Mouse (Mus musculus): ENCODE measurements around the gene Bnipl. TPM values are rescaled to one million over a fixed set of nuclear protein-coding genes. Genes with fewer than 3 reads are reported as not detected.
A peak's percentile ranks its signal among the peaks of the same experiment; 100 is the strongest.

Bnipl gene
- polyA plus RNA-seq, 1 experiment from 2014 or later = 1.2 TPM

DNA sequence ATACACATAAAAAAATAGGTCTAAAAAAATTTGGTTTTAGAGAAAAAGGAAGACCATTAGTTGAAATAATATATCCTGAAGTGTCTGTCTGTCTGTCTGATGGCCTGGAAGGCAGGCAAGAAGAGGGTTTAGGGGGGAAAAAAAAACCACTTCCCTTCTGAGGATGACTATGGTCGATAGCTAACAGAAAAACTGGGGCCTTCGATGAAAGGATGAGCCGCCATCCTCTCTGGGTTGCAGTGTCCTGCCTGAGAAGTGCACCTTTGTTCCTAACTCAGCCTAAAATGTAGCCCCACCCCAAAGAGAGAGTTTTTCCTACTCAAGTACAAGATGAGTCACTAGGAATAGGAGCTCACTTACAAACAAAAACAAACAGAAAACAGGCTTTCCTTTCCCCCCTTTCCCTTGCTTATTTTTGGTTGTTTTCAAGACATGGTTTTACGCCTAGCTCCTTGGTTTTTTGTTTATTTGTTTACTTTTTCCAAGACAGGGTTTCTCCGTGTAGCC lies 25.5 kb upstream of the Bnipl start:
- ATAC-seq (replicated peaks; ENCODE audit: low FRiP score) = no peak
- WGBS = 62% methylated on average over 5 of the region's 5 CpGs

DNA sequence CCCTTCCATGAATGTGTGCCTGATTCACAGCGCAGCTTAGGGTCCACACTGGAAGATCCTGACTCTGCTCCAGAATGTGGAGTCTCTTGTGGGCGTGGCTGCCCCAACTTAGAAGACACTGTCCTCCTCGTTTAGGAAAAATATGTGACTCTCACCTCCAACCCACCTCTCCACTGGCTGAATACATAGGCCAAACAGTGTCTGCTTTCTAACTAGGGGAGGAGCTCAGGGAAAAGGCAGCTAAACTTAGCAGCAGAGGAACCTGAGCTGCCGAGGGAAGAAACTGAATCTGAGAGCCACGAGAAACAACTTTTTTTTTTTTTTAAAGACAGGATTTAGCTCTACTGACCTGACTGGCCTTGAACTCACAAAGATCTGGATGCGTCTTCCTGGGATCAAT lies 24.2 kb upstream of the Bnipl start:
- no peaks in the 10 kb centered on the region for H3K27me3 ChIP-seq
- no peak overlapping the region for H3K4me2 ChIP-seq
- no peak overlapping the region for H3K9ac ChIP-seq
- no peaks in the 10 kb centered on the region for H3K9me3 ChIP-seq (replicated peaks)
- H3K4me3 ChIP-seq (replicated peaks) = no peak overlapping the region
- peaks cover 4% of the 10 kb centered on the region for H3K36me3 ChIP-seq
- H3K27ac ChIP-seq = no peak overlapping the region
- WGBS = 58% methylated on average over 6 of the region's 6 CpGs
- no peak for ATAC-seq (replicated peaks; ENCODE audit: low FRiP score)
- peaks cover 7% of the 10 kb centered on the region for H3K4me1 ChIP-seq

More for the DNA sequence above, 25.5 kb upstream of the Bnipl start:
- no peak overlapping the region for H3K4me3 ChIP-seq (replicated peaks)
- H3K9me3 ChIP-seq (replicated peaks) = no peaks in the 10 kb centered on the region
- no peak overlapping the region for H3K4me2 ChIP-seq
- no peak overlapping the region for H3K9ac ChIP-seq
- peaks cover 13% of the 10 kb centered on the region for H3K4me1 ChIP-seq
- H3K27me3 ChIP-seq = no peaks in the 10 kb centered on the region
- H3K36me3 ChIP-seq = peaks cover 4% of the 10 kb centered on the region
- no peak overlapping the region for H3K27ac ChIP-seq

DNA sequence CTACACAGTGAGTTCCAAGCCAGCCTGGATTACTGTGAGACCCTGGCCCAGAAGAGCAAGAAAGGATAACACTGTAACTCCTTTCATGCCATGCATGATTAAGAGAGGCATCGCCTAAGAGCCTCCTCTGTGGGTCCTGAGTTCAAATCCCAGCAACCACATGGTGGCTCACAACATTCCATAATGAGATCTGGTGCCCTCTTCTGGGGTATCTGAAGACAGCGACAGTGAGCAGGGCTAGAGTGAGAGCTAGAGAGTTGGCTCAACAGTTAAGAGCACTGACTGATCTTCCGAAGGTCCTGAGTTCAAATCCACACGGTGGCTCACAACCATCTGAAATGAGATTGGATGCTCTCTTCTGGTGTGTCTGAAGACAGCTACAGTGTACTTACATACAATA lies 23.5 kb upstream of the Bnipl start:
- Histone ChIP-seq H3K9ac (no peak overlapping the region), H3K4me1 (peaks cover 13% of the 10 kb centered on the region), H3K27me3 (no peaks in the 10 kb centered on the region), H3K4me2 (no peak overlapping the region), H3K36me3 (peaks cover 4% of the 10 kb centered on the region), H3K9me3 (replicated peaks) (no peaks in the 10 kb centered on the region), H3K4me3 (replicated peaks) (no peak overlapping the region), H3K27ac (no peak overlapping the region)
- ATAC-seq (replicated peaks; ENCODE audit: low FRiP score) = no peak
- WGBS = 89% methylated on average over 4 of the region's 4 CpGs

DNA sequence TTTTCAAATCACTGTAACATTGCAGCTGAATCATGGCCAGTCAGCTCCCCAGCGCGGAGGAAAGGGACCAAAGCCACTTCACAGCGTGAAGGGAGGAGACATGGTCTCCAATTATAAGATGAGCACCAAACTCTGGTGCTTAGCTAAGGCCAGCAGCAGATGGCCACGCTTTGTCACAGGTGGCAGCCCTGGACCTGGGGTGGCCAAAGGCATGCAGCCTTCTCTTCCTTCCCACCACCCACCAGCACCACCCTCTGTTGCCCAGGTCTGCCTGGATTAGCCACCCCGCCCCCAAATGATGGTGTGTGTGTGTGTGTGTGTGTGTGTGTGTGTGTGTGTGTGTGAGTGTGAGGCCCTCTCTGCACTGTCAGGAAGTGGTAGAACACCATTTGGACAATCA lies 22.5 kb upstream of the Bnipl start:
- H3K4me2 ChIP-seq = no peak overlapping the region
- no peak overlapping the region for H3K4me3 ChIP-seq (replicated peaks)
- no peaks in the 10 kb centered on the region for H3K9me3 ChIP-seq (replicated peaks)
- H3K27ac ChIP-seq = no peak overlapping the region
- H3K27me3 ChIP-seq = no peaks in the 10 kb centered on the region
- no peak for ATAC-seq (replicated peaks; ENCODE audit: low FRiP score)
- peaks cover 4% of the 10 kb centered on the region for H3K36me3 ChIP-seq
- H3K4me1 ChIP-seq = peaks cover 17% of the 10 kb centered on the region
- H3K9ac ChIP-seq = no peak overlapping the region
- 90% methylated on average over 5 of the region's 5 CpGs for WGBS

DNA sequence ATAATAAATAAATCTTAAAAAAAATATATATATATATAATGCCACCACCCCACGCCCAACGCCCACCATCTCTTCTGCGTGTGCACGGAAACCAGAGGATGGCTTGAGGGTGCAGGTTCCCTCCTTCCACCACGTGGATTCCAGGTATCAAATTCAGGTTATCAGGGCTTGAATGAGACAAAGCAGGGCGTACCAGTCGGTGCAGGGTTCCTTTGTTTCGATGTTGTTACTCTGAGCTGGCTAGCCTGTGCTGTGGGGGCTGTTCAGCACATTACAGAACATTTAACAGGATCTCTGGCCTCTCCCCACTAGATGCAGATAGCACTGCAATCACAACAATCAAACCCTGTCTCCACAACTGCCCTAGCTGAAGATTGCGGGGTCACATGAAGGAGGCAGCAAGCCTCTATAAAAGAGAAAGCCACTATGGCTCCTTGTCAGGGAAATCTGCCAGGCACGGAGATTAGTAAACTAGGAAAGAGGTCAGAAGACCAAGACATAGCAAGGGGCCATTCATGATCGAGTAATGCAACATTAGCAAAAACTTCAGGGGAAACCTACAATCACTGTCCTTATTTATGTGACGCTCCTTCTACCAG lies 19.9 kb upstream of the Bnipl start:
- H3K27ac ChIP-seq = no peak overlapping the region
- no peak for ATAC-seq (replicated peaks; ENCODE audit: low FRiP score)
- no peak overlapping the region for H3K4me2 ChIP-seq
- H3K4me1 ChIP-seq = peaks cover 10% of the 10 kb centered on the region; the same call in 1 of the 2 replicates
- peaks cover 29% of the 10 kb centered on the region for H3K36me3 ChIP-seq
- no peaks in the 10 kb centered on the region for H3K9me3 ChIP-seq (replicated peaks)
- H3K4me3 ChIP-seq (replicated peaks) = no peak overlapping the region
- H3K27me3 ChIP-seq = no peaks in the 10 kb centered on the region
- 85% methylated on average over 12 of the region's 12 CpGs for WGBS
- no peak overlapping the region for H3K9ac ChIP-seq

DNA sequence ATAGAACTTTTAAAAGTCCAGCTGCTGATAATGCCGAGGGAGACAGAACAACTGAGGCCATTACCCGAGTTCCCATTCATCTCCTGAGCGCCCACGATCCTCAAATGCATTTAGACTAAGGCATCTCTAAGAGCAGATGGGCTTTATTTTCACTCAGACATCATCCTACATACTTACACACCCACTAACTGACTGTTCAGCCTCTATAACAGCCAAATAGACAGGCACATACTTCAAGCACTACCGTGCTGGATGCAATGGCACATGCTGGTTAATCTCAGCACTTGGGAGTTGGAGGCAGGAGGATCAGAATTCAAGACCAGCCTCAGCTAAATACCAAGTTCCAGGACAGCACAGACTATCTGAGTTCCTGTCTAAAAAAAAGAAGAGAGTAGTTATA lies 18.8 kb upstream of the Bnipl start:
- Histone ChIP-seq H3K9ac (no peak overlapping the region), H3K9me3 (replicated peaks) (no peaks in the 10 kb centered on the region), H3K27me3 (no peaks in the 10 kb centered on the region), H3K4me1 (peaks cover 10% of the 10 kb centered on the region; the same call in 1 of the 2 replicates), H3K4me2 (no peak overlapping the region), H3K36me3 (peaks cover 37% of the 10 kb centered on the region), H3K27ac (0 out of 2 replicates have a peak overlapping the region, but pooled peaks have one; percentile 48), H3K4me3 (replicated peaks) (no peak overlapping the region)
- ATAC-seq (replicated peaks; ENCODE audit: low FRiP score) = no peak
- WGBS = 85% methylated on average over 5 of the region's 5 CpGs

DNA sequence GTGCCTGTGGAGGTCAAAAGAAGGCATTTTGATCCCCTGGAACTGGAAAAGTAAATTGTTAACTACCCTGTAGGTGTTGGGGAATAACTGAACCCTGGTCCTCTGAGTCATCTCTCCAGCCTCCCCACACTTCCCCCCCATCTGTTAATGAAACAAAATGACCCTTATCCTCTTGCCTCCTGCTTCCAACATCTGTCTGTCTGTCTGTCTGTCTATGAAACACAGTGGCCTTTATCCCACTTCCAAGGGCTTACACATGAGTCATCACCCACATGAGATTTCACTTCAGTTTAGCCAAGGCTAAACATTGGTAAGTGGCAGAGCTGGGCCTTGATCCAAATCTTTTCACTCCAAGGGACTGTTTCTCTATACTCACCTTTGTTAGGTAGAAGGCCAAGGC lies 16.9 kb upstream of the Bnipl start:
- no peak overlapping the region for H3K4me2 ChIP-seq
- H3K36me3 ChIP-seq = peaks cover 50% of the 10 kb centered on the region
- H3K27ac ChIP-seq = no peak overlapping the region
- H3K27me3 ChIP-seq = no peaks in the 10 kb centered on the region
- H3K4me1 ChIP-seq = peaks cover 12% of the 10 kb centered on the region; the same call in 1 of the 2 replicates
- no peak for ATAC-seq (replicated peaks; ENCODE audit: low FRiP score)
- H3K9ac ChIP-seq = no peak overlapping the region
- H3K4me3 ChIP-seq (replicated peaks) = no peak overlapping the region
- H3K9me3 ChIP-seq (replicated peaks) = no peaks in the 10 kb centered on the region

DNA sequence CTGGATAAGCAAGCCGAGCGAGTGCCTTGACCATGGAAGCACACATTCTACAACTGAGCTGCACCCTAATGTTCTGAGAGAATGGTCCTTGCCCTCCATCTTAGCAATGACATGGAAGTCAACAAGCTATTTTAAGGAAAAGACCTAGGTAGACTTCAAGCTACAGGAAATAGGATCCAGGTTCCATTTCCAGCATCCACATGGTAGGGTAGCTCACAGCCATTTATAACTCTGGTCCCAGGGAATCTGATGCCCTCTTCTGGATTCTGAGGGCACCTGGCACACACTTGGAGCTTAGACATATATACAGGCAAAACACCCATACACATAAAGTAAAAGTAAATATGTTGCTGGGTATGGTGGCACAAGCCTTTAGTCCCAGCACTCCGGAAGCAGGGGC lies 15.1 kb upstream of the Bnipl start:
- 93% methylated on average over 3 of the region's 3 CpGs for WGBS
- no peak overlapping the region for H3K4me3 ChIP-seq (replicated peaks)
- H3K4me2 ChIP-seq = no peak overlapping the region
- H3K9me3 ChIP-seq (replicated peaks) = no peaks in the 10 kb centered on the region
- no peak for ATAC-seq (replicated peaks; ENCODE audit: low FRiP score)
- H3K4me1 ChIP-seq = peaks cover 12% of the 10 kb centered on the region; the same call in 1 of the 2 replicates
- no peaks in the 10 kb centered on the region for H3K27me3 ChIP-seq
- H3K27ac ChIP-seq = no peak overlapping the region
- no peak overlapping the region for H3K9ac ChIP-seq
- H3K36me3 ChIP-seq = peaks cover 67% of the 10 kb centered on the region

DNA sequence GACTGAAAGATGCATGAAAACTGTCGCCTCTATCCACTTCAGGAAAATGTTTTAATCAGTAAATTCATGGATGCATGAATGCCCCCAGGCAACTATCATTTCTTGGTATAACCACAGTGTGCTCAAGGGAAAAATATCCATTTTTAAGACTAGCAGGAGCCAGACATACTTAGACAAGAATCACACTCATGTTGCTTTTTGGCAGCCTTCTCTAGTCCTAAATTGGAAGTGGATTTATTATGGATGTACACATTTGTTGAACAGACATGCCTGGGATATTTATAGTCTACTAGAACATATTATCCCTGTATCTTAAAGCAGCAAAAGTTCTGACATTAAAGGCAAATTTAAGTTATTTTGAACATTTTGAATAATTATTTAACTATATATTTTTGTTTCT lies 13.7 kb upstream of the Bnipl start:
- Histone ChIP-seq H3K36me3 (peaks cover 78% of the 10 kb centered on the region), H3K4me3 (replicated peaks) (no peak overlapping the region), H3K4me2 (no peak overlapping the region), H3K9me3 (replicated peaks) (no peaks in the 10 kb centered on the region), H3K27me3 (no peaks in the 10 kb centered on the region), H3K9ac (no peak overlapping the region), H3K4me1 (peaks cover 9% of the 10 kb centered on the region; the same call in 1 of the 2 replicates), H3K27ac (no peak overlapping the region)
- WGBS = 71% methylated on average over 1 of the region's 1 CpGs
- no peak for ATAC-seq (replicated peaks; ENCODE audit: low FRiP score)

DNA sequence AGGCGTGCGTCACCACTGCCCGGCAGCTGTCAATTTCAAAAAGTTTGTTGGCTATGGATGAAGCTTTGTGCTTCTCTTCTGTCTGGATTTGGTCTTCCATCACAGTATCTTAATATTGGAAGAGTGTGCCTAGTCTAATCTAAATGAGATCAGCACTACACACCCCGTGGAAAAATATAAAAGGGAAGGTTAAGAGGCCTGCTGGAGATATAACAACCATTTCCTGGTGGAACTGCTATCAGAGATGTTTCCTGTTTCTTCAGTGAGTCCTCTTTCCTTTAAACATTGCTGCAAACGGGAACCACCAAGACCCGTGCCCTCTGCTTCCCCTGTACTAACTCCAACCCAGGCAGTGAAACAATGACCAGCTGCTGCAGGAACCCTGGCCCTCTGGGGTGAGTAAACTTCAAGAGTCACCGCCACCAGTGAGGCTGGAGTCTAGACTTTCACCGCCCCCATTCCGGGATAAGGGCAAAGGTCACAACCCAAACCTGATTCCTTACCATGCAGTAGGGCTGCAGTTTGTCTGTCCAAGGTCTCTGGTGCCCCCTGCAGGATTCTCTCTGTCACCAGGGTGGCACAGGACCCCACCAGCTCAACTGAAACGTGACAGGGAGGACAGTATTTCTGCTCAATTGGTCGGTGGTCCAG lies 12.2 kb upstream of the Bnipl start:
- Histone ChIP-seq H3K27me3 (no peaks in the 10 kb centered on the region), H3K4me1 (0 out of 2 replicates have a peak, but pooled peaks cover 2% of the 10 kb centered on the region), H3K9me3 (replicated peaks) (no peaks in the 10 kb centered on the region), H3K36me3 (peaks cover 92% of the 10 kb centered on the region), H3K27ac (no peak overlapping the region), H3K9ac (no peak overlapping the region), H3K4me3 (replicated peaks) (no peak overlapping the region), H3K4me2 (no peak overlapping the region)
- ATAC-seq (replicated peaks; ENCODE audit: low FRiP score) = peak; percentile 85
- 42% methylated on average over 11 of the region's 11 CpGs for WGBS

DNA sequence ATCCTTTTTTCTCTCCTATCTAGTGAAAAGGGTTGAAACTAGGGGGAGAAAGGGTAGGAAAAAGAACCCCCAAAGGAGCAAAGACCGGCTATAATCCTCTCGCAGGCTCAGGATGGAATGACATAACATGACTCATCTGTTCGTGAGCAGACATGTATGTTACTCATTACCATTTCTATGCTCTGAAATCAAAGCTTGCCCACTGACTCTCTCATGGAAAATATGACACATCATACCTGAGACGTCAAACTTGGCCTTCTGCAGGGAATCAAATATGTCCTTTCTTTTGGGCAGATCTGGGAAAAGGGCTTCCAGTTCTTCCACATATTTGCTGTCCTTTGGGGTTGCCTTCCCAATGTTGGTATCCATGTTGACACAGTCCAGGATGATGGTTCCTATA lies 11.0 kb upstream of the Bnipl start:
- no peak overlapping the region for H3K27ac ChIP-seq
- H3K36me3 ChIP-seq = peaks cover 92% of the 10 kb centered on the region
- no peaks in the 10 kb centered on the region for H3K9me3 ChIP-seq (replicated peaks)
- no peaks in the 10 kb centered on the region for H3K27me3 ChIP-seq
- H3K4me1 ChIP-seq = 0 out of 2 replicates have a peak, but pooled peaks cover 2% of the 10 kb centered on the region
- ATAC-seq (replicated peaks; ENCODE audit: low FRiP score) = no peak
- H3K4me2 ChIP-seq = no peak overlapping the region
- no peak overlapping the region for H3K9ac ChIP-seq
- WGBS = 90% methylated on average over 4 of the region's 4 CpGs
- H3K4me3 ChIP-seq (replicated peaks) = no peak overlapping the region

DNA sequence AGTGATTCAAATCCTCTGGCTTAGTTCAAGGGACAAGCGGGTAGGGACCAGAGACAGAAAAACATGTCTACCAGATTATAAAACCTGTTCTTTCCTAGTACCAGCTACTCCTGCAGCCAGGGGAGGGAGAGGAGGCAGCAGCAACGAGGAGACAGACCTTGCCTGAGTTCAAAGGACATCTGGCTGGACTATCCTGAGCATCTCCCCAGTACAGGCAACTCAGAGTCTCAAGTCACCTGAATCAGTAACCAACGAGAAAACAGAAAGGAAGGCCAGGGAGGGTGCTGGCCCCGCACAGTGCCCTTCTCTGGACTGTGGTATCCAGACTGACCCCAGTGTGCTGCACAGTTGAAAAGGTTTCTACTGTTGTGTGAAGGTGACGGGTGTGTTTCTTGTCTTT lies 5.9 kb upstream of the Bnipl start:
- no peak overlapping the region for H3K4me3 ChIP-seq (replicated peaks)
- WGBS = 75% methylated on average over 5 of the region's 5 CpGs
- H3K27me3 ChIP-seq = no peaks in the 10 kb centered on the region
- peaks cover 90% of the 10 kb centered on the region for H3K36me3 ChIP-seq
- ATAC-seq (replicated peaks; ENCODE audit: low FRiP score) = no peak
- no peak overlapping the region for H3K27ac ChIP-seq
- H3K9me3 ChIP-seq (replicated peaks) = no peaks in the 10 kb centered on the region
- H3K4me1 ChIP-seq = no peaks in the 10 kb centered on the region
- H3K9ac ChIP-seq = no peak overlapping the region
- H3K4me2 ChIP-seq = no peak overlapping the region
